Mouse (Mus musculus) liver, adult 2 months (tissue): ENCODE measurements around the gene Sgms2. TPM values are rescaled to one million over a fixed set of nuclear protein-coding genes. Genes with fewer than 3 reads are reported as not detected.

ENCODE experiments used
- DNase-seq: peaks from one replicate; pipeline ENCODE4 v3.0.0-alpha.2; 2011; ENCODE audit warnings: low read depth, low spot score; ENCODE audit errors: extremely low read depth
- H3K27ac ChIP-seq: fragments of 200-500 bp; replicated peaks from 2 replicates; pipeline ENCODE4 v1.5.1; 2012; ENCODE audit warnings: low read depth, mild to moderate bottlenecking, control low read depth, inconsistent platforms, low read length; ENCODE audit not compliant: insufficient read depth
- H3K27me3 ChIP-seq: fragments of 200-500 bp; 2 replicates; pipeline ENCODE4 v1.6.1; 2012; ENCODE audit warnings: mild to moderate bottlenecking, moderate library complexity, low read length, inconsistent platforms; ENCODE audit not compliant: control insufficient read depth, insufficient read depth
- H3K36me3 ChIP-seq: fragments of 200-500 bp; 2 replicates; pipeline ENCODE4 v1.6.1; 2012; ENCODE audit warnings: low read length, inconsistent platforms; ENCODE audit not compliant: control insufficient read depth, insufficient read depth
- H3K4me1 ChIP-seq: fragments of 200-500 bp; 2 replicates; pipeline ENCODE4 v1.6.1; 2011; ENCODE audit warnings: low read length; ENCODE audit not compliant: control insufficient read depth, insufficient read depth
- H3K4me3 ChIP-seq: fragments of 200-500 bp; 2 replicates; pipeline ENCODE4 v1.5.1; 2011; ENCODE audit warnings: low read depth, mild to moderate bottlenecking, control low read depth, low read length, moderate library complexity; ENCODE audit not compliant: insufficient read depth
- H3K79me2 ChIP-seq: fragments of 200-500 bp; 2 replicates; pipeline ENCODE4 v1.6.1; 2012; ENCODE audit warnings: inconsistent platforms, mild to moderate bottlenecking, low read length, moderate library complexity; ENCODE audit not compliant: control insufficient read depth, insufficient read depth
- H3K9ac ChIP-seq: fragments of 200-500 bp; 2 replicates; pipeline ENCODE4 v1.6.1; 2012; ENCODE audit warnings: low read depth, mild to moderate bottlenecking, control low read depth, inconsistent platforms, low read length
- CTCF ChIP-seq: fragments of 200-500 bp; IDR thresholded peaks from 2 replicates; pipeline ENCODE4 v1.5.1; 2011; ENCODE audit warnings: low read depth, low read length, control low read depth
- POLR2A ChIP-seq: fragments of 200-500 bp; IDR thresholded peaks from 2 replicates; pipeline ENCODE4 v1.6.1; 2011; ENCODE audit warnings: low read length, control low read depth; ENCODE audit not compliant: insufficient read depth; ENCODE audit errors: extremely low read depth
- WGBS: fragments of 180-500 bp; shearing (Covaris S2); methylation state at CpG from one replicate; pipeline ENCODE4 v1.1.7; 2018; 5-methylcytosine and 5-hydroxymethylcytosine counted together
- polyA plus RNA-seq: library from polyadenylated mRNA; depleted of rRNA; stranded (reverse); fragments of >200 nt; gene quantifications from 2 replicates; pipeline ENCODE4 v1.2.3, GENCODE M21; 2012
- total RNA-seq: library from RNA; depleted of rRNA; stranded (reverse); fragments of >200 nt; gene quantifications from 2 replicates; pipeline ENCODE4 v1.2.3, GENCODE M21; 2014

Sgms2 gene
- total and polyA plus RNA-seq, 2 experiments = 11.8 to 35.8 TPM

DNA sequence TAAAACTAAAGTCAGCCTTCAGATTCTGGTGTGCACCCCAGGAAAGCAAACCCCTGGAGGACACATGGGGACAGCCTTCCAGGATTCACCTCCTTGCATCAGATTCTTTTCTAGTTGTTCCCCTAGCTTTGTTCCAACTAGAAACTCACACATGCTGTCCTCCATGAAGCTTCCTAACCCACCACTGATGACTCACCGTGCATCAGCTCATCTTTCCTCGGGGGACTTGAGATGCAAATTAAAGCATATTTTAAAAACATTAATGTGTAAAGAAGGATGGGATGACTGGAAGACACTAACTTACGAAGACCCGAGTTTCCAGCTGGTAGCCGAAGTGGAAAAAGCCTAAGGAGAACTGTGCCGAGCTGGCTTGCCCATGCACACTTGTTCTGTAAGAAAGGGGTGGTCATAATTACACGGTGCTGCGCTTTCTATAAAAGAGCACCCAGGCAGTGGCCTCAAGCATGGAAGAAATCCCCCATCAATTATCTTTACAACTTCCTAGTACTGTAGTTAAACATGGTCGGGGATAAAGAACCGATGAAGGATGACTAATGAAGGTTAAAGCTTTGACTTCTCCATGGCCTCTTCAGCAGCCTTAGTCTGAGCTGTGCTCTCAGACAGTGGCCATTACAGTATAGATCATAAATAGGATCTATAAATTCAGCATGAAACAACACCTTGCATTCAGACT, 10.6 kb upstream of the Sgms2 start:
- TF ChIP-seq POLR2A = no peak
- no peak for TF ChIP-seq CTCF
- Histone ChIP-seq H3K4me1 (no peaks in the 10 kb centered on the region; the same call in 1 of the 2 replicates), H3K27ac (no peak overlapping the region), H3K9ac (no peak overlapping the region), H3K79me2 (no peaks in the 10 kb centered on the region), H3K27me3 (no peaks in the 10 kb centered on the region), H3K4me3 (no peak overlapping the region), H3K36me3 (no peaks in the 10 kb centered on the region)
- DNase-seq = no peak
- WGBS = 95% methylated on average over 10 of the region's 10 CpGs

- H3K4me1 ChIP-seq = peaks cover 7% of the 10 kb centered on the region
Measured at GRCm38 (mm10) chr3:131499651-131500050, 8.4 kb upstream of the Sgms2 start.

DNA sequence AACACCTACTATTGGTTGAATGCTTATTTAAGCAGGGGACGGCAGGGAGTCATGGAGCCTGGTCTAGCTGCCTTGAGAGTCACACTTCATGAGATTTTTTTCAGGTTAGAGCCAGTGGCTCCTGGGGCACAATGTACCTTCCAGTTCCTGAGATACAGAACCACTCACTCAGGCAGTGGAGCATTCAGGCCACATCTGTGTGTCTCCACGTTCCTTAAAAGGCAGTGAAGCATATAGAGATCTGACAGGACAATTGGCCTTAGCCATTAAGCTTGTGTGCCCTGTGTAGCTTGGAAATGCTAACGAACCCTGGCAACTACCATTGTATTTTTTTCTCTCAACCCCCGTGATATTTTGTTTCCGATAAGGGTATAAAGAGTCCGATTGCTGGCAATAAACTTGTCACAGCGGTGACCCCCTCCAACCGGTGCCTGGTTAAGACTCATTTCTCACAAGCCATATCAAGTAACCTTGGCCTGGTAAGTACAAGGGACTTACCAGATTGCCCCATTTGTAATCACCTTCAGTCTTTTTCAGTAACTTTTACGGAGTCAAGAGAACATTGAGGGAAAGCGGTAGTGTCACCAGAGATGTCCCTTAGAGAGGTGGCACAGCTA, 5.4 kb upstream of the Sgms2 start:
- DNase-seq = no peak
- TF ChIP-seq POLR2A (no peak), CTCF (no peak)
- WGBS = 80% methylated on average over 10 of the region's 10 CpGs
- H3K27ac ChIP-seq = peak overlapping the region; percentile 37; the same call in 1 of the 2 replicates
- H3K79me2 ChIP-seq = no peaks in the 10 kb centered on the region
- H3K27me3 ChIP-seq = no peaks in the 10 kb centered on the region
- H3K4me3 ChIP-seq = no peak overlapping the region
- no peak overlapping the region for H3K9ac ChIP-seq
- H3K36me3 ChIP-seq = no peaks in the 10 kb centered on the region
- H3K4me1 ChIP-seq = peaks cover 14% of the 10 kb centered on the region

More at GRCm38 (mm10) chr3:131499651-131500050, 8.4 kb upstream of the Sgms2 start:
- no peak for TF ChIP-seq POLR2A
- no peak for TF ChIP-seq CTCF
- H3K27me3 ChIP-seq = no peaks in the 10 kb centered on the region
- no peak overlapping the region for H3K9ac ChIP-seq
- no peak overlapping the region for H3K27ac ChIP-seq
- H3K36me3 ChIP-seq = no peaks in the 10 kb centered on the region
- H3K79me2 ChIP-seq = no peaks in the 10 kb centered on the region
- 59% methylated on average over 6 of the region's 6 CpGs for WGBS
- peak; percentile 70 for DNase-seq
- H3K4me3 ChIP-seq = no peak overlapping the region

- WGBS = 36% methylated on average over 1 of the region's 1 CpGs
Measured at GRCm38 (mm10) chr3:131495076-131495475, 3.9 kb upstream of the Sgms2 start.

GRCm38 (mm10) chr3:131493194-131493593, 2.0 kb upstream of the Sgms2 start:
- peaks cover 19% of the 10 kb centered on the region for H3K4me1 ChIP-seq
- WGBS = 15% methylated on average over 6 of the region's 6 CpGs
- peak; percentile 98 for DNase-seq
- no peaks in the 10 kb centered on the region for H3K36me3 ChIP-seq
- H3K4me3 ChIP-seq = no peak overlapping the region
- H3K27me3 ChIP-seq = no peaks in the 10 kb centered on the region
- H3K27ac ChIP-seq = peak overlapping the region; percentile 90
- H3K9ac ChIP-seq = peak overlapping the region; percentile 31; the same call in 1 of the 2 replicates
- TF ChIP-seq POLR2A (no peak), CTCF (no peak)
- H3K79me2 ChIP-seq = no peaks in the 10 kb centered on the region

More at GRCm38 (mm10) chr3:131495076-131495475, 3.9 kb upstream of the Sgms2 start:
- Histone ChIP-seq H3K27ac (no peak overlapping the region), H3K4me1 (peaks cover 19% of the 10 kb centered on the region), H3K79me2 (no peaks in the 10 kb centered on the region), H3K27me3 (no peaks in the 10 kb centered on the region), H3K9ac (no peak overlapping the region), H3K36me3 (no peaks in the 10 kb centered on the region), H3K4me3 (no peak overlapping the region)
- TF ChIP-seq CTCF (peak; percentile 41), POLR2A (no peak)
- DNase-seq = peak; percentile 57

GRCm38 (mm10) chr3:131491980-131492379, 769 bp upstream of the Sgms2 start:
- Histone ChIP-seq H3K27me3 (no peaks in the 10 kb centered on the region), H3K4me1 (peaks cover 24% of the 10 kb centered on the region), H3K27ac (no peak overlapping the region), H3K79me2 (peaks cover 8% of the 10 kb centered on the region; the same call in 1 of the 2 replicates), H3K4me3 (no peak overlapping the region), H3K36me3 (no peaks in the 10 kb centered on the region), H3K9ac (no peak overlapping the region)
- 94% methylated on average over 7 of the region's 7 CpGs for WGBS
- DNase-seq = no peak
- TF ChIP-seq POLR2A (no peak), CTCF (no peak)
